Mouse (Mus musculus) layer of hippocampus, adult 8-10 months (tissue): Measurements from ENCODE around the gene Tshz2. TPM values are rescaled to one million over a fixed set of nuclear protein-coding genes. Genes with fewer than 3 reads are reported as not detected.

Experiments used
- DNase-seq, 2 experiments: peaks; one replicate each; pipeline ENCODE4 v3.0.0; 2022; ENCODE audit warnings: low spot score in 2 of 2
- total RNA-seq, 4 experiments: library from RNA; stranded (reverse); gene quantifications; 2 replicates each; pipeline ENCODE4 v1.2.4; 2022

Gene Tshz2
- total RNA-seq, 4 experiments from 2014 or later = 64.2 to 79.4 (median 74.0) TPM

DNA sequence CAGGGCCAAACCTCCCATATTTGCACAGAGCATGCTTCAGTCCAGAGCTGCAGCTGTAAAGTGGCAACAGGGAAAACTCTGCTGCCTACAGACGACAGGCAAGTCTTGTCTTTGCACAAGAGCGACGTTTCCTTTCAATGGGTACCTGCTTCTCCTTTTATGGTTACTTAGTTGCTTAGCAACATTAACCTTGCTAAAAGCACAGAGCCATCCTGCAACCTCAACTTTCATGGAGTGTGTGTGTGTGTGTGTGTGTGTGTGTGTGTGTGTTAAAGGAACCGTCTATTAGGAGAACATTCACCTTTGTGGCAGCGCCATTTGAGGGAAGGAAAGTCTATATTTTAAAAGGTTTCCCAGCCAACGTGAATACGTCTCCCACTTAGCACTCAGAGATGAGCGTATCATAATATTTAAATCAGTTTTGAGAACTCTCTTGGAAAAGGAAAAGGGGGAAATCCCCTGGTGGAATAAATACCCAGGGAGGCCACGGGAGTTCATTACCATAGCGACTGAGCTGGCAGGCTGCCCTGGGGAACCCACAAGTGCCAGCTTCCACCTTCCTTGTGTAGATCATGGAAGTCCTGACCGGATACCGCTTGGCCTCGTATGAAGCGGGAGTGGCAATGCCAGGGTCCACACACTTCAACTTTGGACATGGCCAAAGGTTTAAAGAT, 295.8 kb downstream of the Tshz2 start:
- DNase-seq = no peak

DNA sequence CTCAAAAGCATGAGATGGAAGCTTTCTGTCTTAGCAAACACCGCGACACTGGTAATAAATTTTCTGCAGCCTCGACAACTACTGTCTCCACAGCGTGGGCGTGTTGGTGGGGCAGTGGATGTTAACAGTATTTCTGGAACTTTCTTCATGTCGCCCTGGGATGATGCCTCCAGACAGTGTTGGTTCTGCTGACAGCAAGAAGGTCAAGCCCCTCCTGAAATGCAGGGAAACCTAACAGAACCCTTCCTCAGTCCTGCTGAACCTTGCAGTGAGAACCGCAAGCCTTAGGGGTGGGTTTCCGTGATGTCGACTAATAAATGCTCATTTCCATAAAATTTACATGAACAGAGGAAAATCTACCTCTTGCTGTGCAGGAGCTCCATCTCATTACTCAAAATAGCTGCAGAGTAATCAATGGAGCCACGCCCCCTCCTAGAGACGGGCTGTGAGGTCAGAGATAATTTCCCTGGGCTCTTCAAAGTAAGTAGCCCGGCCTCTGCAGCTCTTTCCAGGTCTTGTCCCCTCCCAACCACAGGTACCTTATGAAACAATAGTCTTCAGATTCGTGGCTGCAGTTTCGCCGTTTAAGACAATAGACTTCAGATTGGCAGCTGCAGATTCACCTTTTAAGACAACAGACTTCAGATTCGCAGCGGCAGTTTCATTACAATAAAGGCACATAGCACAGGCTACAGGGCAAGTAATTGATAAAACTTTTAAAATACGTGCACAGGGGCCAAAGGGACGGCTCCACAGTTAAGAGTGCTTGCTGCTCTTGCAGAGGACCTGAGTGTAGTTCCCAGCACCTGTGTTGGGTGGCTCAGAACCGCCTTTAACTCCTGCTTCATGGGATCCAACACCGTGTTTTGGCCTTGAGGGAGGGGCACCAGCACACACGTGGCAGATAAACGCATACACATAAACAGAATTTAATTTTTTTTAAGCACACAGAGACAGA, 297.0 kb downstream of the Tshz2 start:
- DNase-seq = peak in 1 of 2 experiments; percentile 26

DNA sequence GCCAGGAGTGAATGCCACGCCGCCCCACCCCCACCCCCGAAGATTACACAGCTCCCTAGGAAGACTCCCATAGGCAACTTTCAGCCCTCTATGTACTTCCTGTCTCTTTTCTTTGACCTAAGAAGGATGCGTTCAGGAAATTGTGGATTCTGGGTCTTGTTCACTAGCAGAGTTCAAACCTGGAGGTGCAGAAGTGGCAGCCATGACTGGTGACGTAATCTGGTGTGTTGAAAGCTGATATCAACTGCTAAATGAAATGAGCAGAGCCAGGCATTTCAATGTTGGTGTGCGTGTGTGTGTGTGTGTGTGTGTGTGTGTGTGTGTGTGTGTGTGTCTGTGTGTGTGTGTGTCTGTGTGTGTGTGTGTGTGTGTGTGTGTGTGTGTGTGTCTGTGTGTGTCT, 302.8 kb downstream of the Tshz2 start:
- DNase-seq = no peak

DNA sequence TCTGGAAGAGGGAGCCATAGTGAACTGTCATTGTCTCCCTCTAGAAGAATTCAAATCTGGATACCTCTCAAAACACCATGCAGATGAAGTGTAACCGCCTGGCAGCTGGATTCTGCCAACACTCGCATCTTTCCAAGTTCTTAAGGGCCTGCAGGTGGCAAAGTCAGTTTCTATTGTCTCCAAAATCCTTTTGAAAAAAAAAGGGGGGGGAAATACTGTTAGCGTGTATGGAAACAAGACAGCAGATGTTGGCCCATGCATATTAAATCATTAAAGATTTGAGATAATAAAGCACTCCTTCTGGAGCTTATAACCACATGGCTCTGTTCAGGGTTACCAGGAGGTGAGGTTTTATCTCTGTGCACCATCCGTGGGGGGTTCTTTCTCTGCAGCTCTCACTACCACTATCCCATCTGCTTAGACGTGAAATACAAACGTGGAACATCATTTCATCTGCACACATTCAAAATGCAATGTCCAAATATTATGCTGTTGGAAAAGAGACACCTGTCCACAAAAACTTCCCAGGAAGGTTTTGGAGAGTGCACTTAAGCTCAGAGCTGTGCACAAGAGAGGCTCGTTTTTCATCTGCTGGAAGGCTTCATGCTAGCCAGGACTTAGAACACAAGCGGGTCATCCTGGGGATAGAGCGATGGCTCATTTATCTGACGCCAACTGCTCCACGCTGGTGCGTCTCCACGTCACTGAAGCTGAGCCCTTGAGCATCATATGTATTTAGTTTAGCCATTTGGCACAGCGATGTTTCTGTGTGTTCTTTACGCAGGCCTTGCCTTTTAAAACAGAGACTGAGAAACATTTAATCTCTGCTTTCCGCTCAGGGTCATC, 307.7 kb downstream of the Tshz2 start:
- DNase-seq = no peak

DNA sequence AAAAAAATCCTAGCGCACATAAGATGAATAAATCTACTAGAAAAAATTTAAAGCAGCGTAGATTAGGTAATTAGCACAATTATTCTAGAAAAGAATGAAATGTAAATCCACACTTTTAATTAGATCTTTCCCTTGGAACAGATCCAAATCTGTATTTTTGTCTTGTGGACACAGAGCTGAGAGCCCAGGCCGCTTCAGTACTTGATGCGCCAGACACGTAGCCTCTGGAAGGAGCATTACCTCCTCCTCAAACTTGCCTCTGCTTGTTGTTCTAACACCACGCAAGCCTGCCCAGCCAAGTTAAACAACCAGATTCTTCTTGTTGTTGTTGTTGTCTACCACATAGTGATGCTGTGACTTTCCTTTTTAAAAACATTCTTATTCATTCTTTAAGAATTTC, 310.9 kb downstream of the Tshz2 start:
- DNase-seq = no peak

DNA sequence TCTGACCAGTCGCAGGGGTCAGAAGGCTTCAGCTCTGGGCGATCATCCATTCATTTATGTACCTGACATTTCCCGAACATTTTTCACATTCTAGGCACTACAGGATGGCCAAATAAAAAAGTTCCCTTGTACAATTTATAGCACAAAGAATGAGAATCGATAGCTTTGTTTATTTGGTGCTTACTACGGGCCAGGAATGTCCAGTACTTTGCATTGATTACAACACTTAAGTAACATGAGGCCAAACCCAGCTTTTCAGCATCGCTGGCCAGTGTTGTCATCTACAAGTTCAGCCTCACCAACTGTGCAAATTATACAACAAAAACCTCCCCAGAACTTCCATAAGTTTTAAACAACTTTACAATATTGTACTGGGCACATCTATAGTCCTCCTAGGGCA, 315.3 kb downstream of the Tshz2 start:
- DNase-seq = no peak

DNA sequence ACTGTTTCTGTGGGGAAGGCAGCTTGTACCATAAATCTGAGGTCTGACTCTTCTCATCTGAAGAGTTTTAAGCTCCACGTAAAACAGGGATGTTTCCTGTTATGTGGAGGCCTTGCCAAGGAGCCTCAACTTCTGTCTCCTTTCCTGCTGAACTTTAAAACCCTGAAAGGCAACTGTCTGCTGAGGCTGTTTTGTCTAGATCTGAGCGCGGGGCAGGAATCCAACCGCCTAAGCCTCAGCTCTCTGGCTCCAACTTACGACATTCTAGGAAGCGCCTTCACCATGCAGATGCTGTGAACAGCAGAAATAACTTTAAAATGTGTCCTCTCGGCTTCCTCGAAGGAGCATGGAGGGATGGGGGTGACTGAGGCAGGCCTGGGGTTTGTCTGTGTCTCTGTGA, 318.2 kb downstream of the Tshz2 start:
- peak in 1 of 2 experiments; percentile 8 for DNase-seq

DNA sequence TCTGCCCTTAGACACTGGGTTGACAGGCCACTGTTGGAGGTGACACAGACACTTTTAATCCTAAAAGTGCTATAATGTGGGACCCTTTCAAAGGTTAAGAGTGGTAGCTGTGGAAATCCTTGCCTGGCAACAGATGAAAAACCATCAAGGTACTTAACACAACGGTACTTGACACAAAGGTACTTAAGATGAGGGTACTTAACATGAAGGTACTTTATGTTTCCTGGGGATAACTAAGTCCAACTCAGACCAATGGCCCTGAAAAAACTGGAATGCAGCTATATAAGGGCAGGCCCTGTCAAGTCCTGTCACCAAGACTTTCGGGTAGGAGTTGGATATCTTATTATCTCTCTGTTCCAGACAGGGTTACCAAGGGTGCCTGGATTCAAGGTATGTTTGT, 320.2 kb downstream of the Tshz2 start:
- no peak for DNase-seq

DNA sequence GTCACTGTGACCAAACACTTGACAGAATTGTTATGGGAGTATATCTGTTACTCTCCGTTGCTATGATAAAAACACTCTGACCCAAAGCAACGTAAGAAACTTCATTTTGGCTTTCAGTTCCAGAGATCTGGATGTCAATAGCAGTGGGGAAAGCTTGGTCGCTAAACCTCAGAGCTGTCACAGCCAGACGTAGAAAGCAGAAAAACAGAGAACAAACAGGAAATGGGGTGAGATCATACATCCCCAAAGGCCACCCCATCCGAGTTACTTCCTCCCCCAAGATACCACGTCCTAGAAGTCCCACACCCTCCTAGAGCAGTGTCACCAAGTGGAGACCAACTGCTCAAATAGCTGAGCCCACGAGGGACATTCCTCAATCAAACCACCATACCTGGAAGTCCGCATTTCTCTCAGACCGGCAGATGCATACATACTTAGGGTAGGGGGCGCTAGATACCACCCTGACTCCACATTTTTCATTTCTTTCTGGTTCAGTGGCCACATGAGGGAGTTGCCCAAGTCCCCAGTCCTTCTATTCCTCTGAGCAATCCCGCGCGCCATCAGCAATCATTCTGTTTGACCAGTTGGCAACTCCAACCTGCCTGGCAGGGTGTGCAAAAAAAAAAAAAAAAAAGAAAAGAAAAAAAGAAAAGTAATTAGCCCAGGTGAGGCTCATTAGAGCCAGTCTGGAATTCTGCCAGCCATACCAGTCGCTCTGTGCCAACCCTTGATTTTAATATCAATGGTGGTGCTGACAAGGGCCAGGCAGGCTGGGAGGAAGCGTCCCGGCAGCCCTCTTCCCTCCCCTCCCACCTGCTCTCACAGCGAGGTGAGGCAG, 326.1 kb downstream of the Tshz2 start:
- DNase-seq = no peak

DNA sequence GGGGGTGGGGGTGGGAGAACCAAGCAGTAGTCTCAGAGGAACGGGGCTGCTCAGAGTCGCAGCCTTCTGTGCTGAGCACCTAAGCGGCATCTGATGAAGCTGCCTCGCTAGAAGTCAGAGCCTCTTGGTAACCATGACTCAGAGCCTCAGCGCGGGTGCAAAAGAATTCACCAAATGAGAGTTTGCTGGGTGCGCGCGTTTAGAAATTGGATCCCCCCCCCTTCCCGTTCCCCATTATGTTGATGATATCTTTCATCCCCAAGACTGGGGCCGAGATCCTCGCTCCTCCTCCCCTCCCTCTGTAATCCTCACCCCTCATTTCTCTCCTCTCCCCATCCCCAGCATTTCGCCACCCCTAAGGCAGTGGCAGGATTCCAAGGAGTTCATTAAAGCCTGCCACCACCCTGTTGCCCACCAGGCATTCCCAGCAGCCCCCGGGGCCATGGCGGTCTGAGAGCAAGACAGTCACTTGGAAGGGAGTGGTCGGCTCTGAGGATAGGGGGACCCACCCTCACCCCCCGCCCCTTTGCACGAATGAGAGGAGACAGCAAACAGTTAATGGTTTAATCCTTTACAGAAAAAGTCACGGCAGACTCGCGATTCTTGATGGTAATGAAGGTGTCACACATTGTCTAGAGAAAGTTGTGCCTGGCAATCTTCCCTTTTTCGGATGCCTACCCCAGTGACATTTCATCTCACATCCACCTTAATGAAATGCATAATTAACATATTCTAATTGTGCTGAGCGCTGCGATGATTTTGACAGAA, 328.8 kb downstream of the Tshz2 start:
- no peak for DNase-seq

DNA sequence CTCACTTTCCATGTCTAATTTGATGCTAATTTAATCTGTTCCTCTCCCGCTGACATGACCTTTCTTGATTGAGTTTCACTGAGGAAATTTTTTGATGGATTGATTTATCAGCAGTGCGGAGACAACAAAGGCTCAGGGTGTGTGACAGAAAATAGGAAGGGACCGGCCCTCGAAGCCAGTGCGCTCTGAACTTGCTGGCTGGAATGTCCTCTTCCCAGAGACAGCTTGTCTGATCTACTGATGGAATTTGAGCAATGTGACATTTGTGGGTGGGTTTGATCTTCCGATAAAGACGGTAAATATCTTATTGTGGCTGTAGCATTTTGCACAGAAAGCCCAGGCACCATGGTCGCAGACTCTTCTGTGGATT, 329.4 kb downstream of the Tshz2 start:
- DNase-seq = no peak

DNA sequence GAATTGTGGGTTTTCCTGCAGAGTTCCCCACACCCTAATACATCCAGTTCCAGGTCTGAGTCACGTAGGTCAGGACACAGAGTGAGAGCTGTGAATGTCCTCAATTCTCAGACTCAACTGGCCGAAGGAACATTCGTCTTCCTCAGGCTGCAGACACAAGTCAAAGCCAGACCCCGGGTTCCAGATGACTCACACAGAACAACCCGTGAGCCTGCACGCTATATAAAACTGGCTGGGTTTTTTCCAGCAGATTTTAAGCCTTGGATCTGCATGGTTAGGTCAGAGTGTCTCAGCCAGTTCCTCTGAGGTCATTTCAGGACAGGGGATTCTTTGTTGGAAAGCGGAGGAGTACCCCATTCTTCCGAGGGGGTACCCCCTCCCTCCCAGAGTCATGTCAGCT, 330.0 kb downstream of the Tshz2 start:
- DNase-seq = no peak

DNA sequence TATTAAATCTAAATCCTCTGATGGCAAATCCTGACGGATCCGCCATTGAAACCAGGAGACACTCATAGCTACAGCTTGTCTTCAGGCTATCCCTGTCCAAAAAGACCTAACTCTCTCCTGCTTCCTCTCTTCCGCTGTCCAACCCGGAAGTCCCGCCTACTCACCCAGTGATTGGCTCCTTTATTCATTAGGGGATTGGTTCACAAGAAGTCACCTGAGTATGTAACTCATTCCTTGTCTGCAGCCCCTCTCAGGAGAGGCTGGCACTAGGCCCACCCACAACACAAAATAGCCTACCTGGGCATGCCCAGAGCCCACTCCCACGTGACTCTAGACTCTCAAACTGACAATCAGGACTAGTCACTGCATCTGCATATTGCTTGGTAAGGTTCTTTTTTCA, 337.7 kb downstream of the Tshz2 start:
- DNase-seq = no peak

DNA sequence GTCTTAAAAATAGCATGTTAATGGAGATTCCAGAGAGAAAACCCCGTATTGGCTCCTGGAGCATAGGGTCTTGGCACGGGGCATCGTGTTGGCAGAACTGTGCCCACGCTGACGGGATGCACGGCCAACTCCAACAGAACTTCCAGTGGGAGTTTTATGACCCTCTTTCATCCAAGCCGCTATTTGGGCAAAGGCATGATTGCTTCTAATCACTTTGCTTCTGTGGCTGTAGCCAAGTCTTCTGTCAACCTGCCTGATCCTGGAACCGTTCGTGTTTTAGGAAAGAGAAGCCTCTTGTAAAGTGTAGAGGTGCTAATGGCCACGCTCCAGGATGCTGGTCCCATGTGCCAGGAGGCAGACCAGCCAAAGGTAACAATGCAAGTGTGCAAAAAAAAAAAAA, 350.1 kb downstream of the Tshz2 start:
- DNase-seq = no peak

DNA sequence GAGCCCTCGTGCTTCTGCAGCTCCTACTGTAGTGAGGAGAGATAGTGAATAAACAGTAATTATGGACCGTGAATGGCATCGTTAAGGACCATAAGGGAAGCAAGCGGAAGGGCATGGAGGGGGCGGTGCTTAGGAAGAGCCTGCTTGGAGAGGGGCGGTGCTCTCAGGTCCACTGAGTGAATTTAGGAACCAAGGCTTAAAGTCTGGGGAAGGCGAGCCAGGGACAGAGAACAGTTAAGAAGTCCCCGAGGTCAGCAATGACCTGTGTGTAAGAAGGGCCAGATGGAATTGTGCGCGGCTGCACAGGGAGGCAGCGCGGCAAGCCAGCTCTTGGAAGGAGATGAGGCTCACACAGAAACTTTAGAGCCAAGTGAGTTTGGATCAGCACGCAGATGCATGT, 354.4 kb downstream of the Tshz2 start:
- no peak for DNase-seq

DNA sequence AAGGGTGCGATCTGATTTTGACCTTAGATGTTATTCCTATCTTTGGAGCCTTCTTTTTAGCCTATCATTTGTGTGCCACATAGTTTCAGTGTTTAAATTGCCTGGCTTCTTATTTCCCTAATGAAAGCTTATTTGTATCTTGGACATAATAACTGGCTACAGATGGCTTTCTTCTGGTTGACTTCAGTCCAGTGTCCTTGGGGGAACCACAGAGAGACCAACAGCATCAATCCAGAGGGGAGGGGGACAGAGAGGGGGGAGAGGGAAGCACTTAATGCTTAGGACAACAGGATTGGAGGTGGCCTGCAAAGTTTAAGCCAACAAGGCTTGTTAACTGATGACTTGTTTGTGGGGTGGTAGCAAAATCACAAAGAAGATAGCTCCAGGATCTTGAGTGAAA, 356.4 kb downstream of the Tshz2 start:
- DNase-seq = no peak

DNA sequence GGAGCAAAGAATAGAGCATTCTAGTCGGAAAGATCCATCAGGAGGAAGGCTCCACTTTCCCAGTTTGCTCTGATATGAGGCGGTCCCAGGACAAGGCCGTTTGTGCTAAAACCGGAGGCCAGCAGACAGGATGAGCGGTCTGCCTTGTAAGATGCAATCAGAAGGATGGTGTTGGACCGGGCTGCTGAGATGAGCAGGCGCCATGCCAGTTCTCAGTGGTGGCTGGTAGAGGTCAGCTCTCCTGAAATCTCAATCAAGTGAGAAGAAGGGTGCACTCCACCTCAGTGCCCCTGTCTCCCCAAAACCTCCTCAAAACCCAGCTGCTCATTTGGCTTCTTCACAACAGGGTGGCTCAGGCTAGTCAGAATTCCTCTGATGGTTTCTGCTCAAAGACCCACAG, 358.2 kb downstream of the Tshz2 start:
- DNase-seq = no peak

DNA sequence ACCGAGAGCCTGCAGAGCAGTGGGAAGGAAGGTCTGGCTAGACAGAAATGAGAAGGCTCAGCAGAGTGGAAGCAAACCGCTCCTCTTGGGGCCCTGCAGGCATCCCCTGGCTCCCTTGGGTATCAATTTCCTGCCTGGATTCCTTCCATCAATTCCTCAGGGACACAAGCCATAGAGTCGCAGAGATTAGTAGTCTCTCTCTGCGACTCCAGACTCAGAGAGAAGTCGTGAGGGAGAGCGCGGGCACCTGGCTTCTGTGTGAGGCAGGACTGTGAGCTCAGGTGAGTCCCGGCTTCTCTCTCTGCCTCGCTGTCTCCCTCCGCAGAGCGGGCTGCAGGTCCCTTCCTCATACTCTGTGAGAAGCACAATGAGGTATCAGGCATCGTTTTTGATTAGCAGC, 363.2 kb downstream of the Tshz2 start:
- no peak for DNase-seq

DNA sequence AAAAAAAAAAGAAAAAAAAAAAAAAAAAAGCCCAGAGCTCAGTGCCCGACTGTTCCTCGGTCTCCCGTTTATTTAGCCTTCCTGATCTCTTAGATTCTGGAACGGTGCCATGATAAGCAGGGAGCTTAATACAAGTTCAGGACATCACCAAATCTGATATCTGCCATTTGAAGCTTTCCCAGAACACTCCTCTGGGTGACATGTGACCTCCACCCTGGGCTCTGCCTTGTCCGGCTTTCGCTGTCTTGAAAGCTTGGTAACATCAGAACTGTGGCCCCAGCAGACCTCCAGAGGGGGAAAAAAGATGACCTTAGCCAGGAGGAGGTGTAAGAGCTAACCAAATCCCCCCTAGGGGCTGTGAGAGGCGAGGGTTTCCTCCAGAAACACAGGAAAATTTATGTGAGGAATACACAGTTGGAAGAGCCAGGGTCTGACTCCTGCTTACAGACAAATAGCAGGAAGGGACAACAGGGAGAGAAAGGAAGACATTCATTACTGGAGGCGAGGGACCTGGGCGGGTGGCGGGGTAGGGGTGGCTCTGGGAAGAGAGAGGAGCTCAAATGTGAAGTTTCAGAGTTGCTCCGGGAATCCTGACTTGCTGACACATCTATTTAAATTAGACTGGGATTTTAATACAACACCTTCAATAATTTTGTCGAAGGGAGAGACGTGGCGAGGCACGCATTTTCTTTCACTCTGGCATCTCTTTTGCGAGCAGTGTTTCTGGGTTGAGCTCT, 363.9 kb downstream of the Tshz2 start:
- DNase-seq = no peak
